Mouse (Mus musculus) stomach, embryonic 16.5 days (tissue): Measurements from ENCODE around the gene Dnase1l1. TPM values are rescaled to one million over a fixed set of nuclear protein-coding genes. Genes with fewer than 3 reads are reported as not detected.

ENCODE experiments used
- ATAC-seq: fragments of 200-750 bp; cut with Nextera tagmentation; 2 replicates; pipeline ENCODE4 v1.8.0; 2017; ENCODE audit warnings: moderate number of reproducible peaks, moderate TSS enrichment; ENCODE audit not compliant: insufficient read depth, low FRiP score
- H3K27ac ChIP-seq: fragments of 300-500 bp; sonication (generic); 2 replicates; pipeline ENCODE4 v1.5.1; 2014; ENCODE audit warnings: low read length
- H3K27me3 ChIP-seq: fragments of 300-500 bp; sonication (generic); 2 replicates; pipeline ENCODE4 v1.6.1; 2014; ENCODE audit warnings: low read length, control low read depth, mixed read lengths; ENCODE audit not compliant: control insufficient read depth, insufficient read depth
- H3K36me3 ChIP-seq: fragments of 300-500 bp; sonication (generic); 2 replicates; pipeline ENCODE4 v1.6.1; 2014; ENCODE audit warnings: low read length; ENCODE audit not compliant: control insufficient read depth, insufficient read depth
- H3K4me1 ChIP-seq: fragments of 300-500 bp; sonication (generic); 2 replicates; pipeline ENCODE4 v1.6.1; 2014; ENCODE audit warnings: low read length, control low read depth, mixed read lengths; ENCODE audit not compliant: control insufficient read depth, insufficient read depth
- H3K4me2 ChIP-seq: fragments of 300-500 bp; sonication (generic); 2 replicates; pipeline ENCODE4 v1.6.1; 2014; ENCODE audit warnings: low read depth, low read length, mixed read lengths
- H3K4me3 ChIP-seq: fragments of 300-500 bp; sonication (generic); replicated peaks from 2 replicates; pipeline ENCODE4 v1.5.1; 2014; ENCODE audit warnings: mild to moderate bottlenecking, low read length
- H3K9ac ChIP-seq: fragments of 300-500 bp; sonication (generic); 2 replicates; pipeline ENCODE4 v1.6.1; 2014; ENCODE audit warnings: low read length
- H3K9me3 ChIP-seq: fragments of 300-500 bp; sonication (generic); replicated peaks from 2 replicates; pipeline ENCODE4 v1.6.1; 2016; ENCODE audit warnings: low read length, control low read depth; ENCODE audit not compliant: control insufficient read depth
- WGBS: fragments of 180-500 bp; shearing (Covaris S2); extraction: QIAGEN DNeasy Blood & Tissue Kit; methylation state at CpG from one replicate; pipeline ENCODE4 v1.1.7; 2014; 5-methylcytosine and 5-hydroxymethylcytosine counted together
- polyA plus RNA-seq: library from polyadenylated mRNA; unstranded; fragments of >200 nt; fragmentation: Nextera tagmentation; extraction: Ambion mirVana; gene quantifications from 2 replicates; pipeline ENCODE4 v1.2.1, GENCODE M21; 2015

Dnase1l1 gene
- polyA plus RNA-seq, 1 experiment from 2014 or later = 14.8 TPM

GRCm38 (mm10) chrX:74298348-74298747 is 16.2 kb upstream of the Dnase1l1 start:
- no peak overlapping the region for H3K9ac ChIP-seq
- ATAC-seq = no peak

GRCm38 (mm10) chrX:74296538-74297448 is 14.7 kb upstream of the Dnase1l1 start, which contains the start of gene Atp6ap1:
Atp6ap1 (plus strand) TSS chrX:74297097.
- peak within 1 kb of the TSS; percentile 66 for H3K27ac ChIP-seq

More at GRCm38 (mm10) chrX:74298348-74298747, 16.2 kb upstream of the Dnase1l1 start:
- Histone ChIP-seq H3K4me1 (0 out of 2 replicates have a peak, but pooled peaks cover 2% of the 10 kb centered on the region), H3K36me3 (no peaks in the 10 kb centered on the region), H3K27ac (no peak overlapping the region), H3K4me2 (no peak overlapping the region), H3K4me3 (no peak overlapping the region), H3K27me3 (no peaks in the 10 kb centered on the region), H3K9me3 (no peaks in the 10 kb centered on the region)
- WGBS = 84% methylated on average over 1 of the region's 1 CpGs

GRCm38 (mm10) chrX:74293431-74293830 is 11.3 kb upstream of the Dnase1l1 start:
- Histone ChIP-seq H3K9me3 (no peaks in the 10 kb centered on the region), H3K27ac (no peak overlapping the region), H3K9ac (no peak overlapping the region), H3K27me3 (no peaks in the 10 kb centered on the region), H3K4me1 (0 out of 2 replicates have a peak, but pooled peaks cover 2% of the 10 kb centered on the region), H3K36me3 (peaks cover 4% of the 10 kb centered on the region; the same call in 1 of the 2 replicates), H3K4me3 (no peak overlapping the region), H3K4me2 (no peak overlapping the region)
- 63% methylated on average over 4 of the region's 4 CpGs for WGBS
- ATAC-seq = no peak

More at GRCm38 (mm10) chrX:74296538-74297448, 14.7 kb upstream of the Dnase1l1 start, which contains the start of gene Atp6ap1:
- Histone ChIP-seq H3K9me3 (no peaks in the 10 kb centered on the region), H3K4me3 (peak within 1 kb of the TSS; percentile 65), H3K9ac (peak within 1 kb of the TSS; percentile 79), H3K36me3 (no peaks in the 10 kb centered on the region), H3K4me1 (0 out of 2 replicates have a peak, but pooled peaks cover 2% of the 10 kb centered on the region), H3K4me2 (peak within 1 kb of the TSS; percentile 69), H3K27me3 (no peaks in the 10 kb centered on the region)
- peak; percentile 99 for ATAC-seq
- WGBS = 11% methylated on average over 37 of the region's 37 CpGs

GRCm38 (mm10) chrX:74283092-74283437 is 928 bp upstream of the Dnase1l1 start:
- WGBS = 29% methylated on average over 5 of the region's 5 CpGs
- Histone ChIP-seq H3K9me3 (no peaks in the 10 kb centered on the region), H3K27me3 (no peaks in the 10 kb centered on the region), H3K4me2 (peak overlapping the region; percentile 61), H3K4me3 (peak overlapping the region; percentile 53), H3K4me1 (peaks cover 6% of the 10 kb centered on the region; the same call in 1 of the 2 replicates), H3K36me3 (no peaks in the 10 kb centered on the region), H3K9ac (peak overlapping the region; percentile 68), H3K27ac (peak overlapping the region; percentile 93)
- ATAC-seq = no peak

GRCm38 (mm10) chrX:74282395-74283091 is 406 bp upstream of the Dnase1l1 start:
- Histone ChIP-seq H3K27ac (peak overlapping the region; percentile 93), H3K27me3 (no peaks in the 10 kb centered on the region), H3K4me3 (peak overlapping the region; percentile 53), H3K36me3 (no peaks in the 10 kb centered on the region), H3K9me3 (no peaks in the 10 kb centered on the region), H3K9ac (peak overlapping the region; percentile 68), H3K4me1 (peaks cover 6% of the 10 kb centered on the region; the same call in 1 of the 2 replicates), H3K4me2 (peak overlapping the region; percentile 65)
- ATAC-seq = peak; percentile 72
- WGBS = 19% methylated on average over 39 of the region's 39 CpGs

- peak overlapping the region; percentile 93 for H3K27ac ChIP-seq
- H3K27me3 ChIP-seq = no peaks in the 10 kb centered on the region
- 8% methylated on average over 14 of the region's 14 CpGs for WGBS
- H3K4me2 ChIP-seq = peak overlapping the region; percentile 65
- peak overlapping the region; percentile 70 for H3K9ac ChIP-seq
- peaks cover 6% of the 10 kb centered on the region; the same call in 1 of the 2 replicates for H3K4me1 ChIP-seq
- peak overlapping the region; percentile 53 for H3K4me3 ChIP-seq
- ATAC-seq = 0 out of 2 replicates have a peak, but pooled peaks have one; percentile 5
- no peaks in the 10 kb centered on the region for H3K9me3 ChIP-seq
- no peaks in the 10 kb centered on the region for H3K36me3 ChIP-seq
Measured at GRCm38 (mm10) chrX:74281041-74281731, 951 bp downstream of the Dnase1l1 start.

GRCm38 (mm10) chrX:74277916-74278315 is 4.2 kb downstream of the Dnase1l1 start:
- Histone ChIP-seq H3K27ac (no peak overlapping the region), H3K4me3 (no peak overlapping the region), H3K36me3 (no peaks in the 10 kb centered on the region), H3K27me3 (no peaks in the 10 kb centered on the region), H3K4me1 (no peaks in the 10 kb centered on the region), H3K9ac (no peak overlapping the region), H3K4me2 (no peak overlapping the region), H3K9me3 (no peaks in the 10 kb centered on the region)
- ATAC-seq = no peak
- WGBS = 73% methylated on average over 8 of the region's 8 CpGs

- Histone ChIP-seq H3K36me3 (no peaks in the 10 kb centered on the region), H3K4me1 (no peaks in the 10 kb centered on the region), H3K9me3 (no peaks in the 10 kb centered on the region), H3K4me2 (no peak overlapping the region), H3K9ac (no peak overlapping the region), H3K27ac (no peak overlapping the region; the same call in 1 of the 2 replicates), H3K27me3 (no peaks in the 10 kb centered on the region), H3K4me3 (no peak overlapping the region)
- ATAC-seq = no peak
- 34% methylated on average over 10 of the region's 10 CpGs for WGBS
Measured at GRCm38 (mm10) chrX:74273422-74274322, 8.5 kb downstream of the Dnase1l1 start.
